In the genomic region with DNA sequence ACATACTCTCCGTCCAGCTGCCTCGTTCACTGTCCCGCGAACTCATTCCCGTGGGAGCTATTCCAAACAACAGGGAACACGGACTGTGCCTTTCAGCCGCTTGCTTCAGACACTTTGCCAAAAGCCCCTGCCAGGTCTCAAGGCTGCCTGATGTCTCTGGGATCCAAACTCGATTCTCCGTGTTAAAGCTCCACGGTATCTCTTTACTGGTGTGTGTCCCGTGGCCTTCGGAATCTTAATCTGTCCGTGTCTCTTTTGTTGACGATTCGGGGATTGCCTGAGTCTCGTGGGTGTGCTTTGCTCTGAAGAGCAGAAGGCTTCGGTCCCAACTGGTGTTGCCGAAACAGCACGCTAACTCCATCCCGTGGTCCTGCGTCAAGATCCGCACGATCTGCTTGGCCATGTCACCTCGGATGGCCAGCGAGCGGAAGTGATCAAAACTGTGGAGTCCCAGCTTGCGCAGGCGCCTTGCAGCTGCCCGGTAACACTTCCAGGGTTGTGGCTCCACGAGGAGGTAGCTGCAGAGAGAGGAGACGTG, we compare ENCODE assay signal across 9 mouse cellular contexts. TPM values are rescaled to one million over a fixed set of nuclear protein-coding genes. Genes with fewer than 3 reads are reported as not detected.
DNase-seq lines count a peak whose midpoint lies in the region; ATAC-seq and TF ChIP-seq lines count a peak whose summit lies in the region.
"Had no signal": no experiment of that assay in that cellular context is flagged by ENCODE, and none has a peak within 500 bp of the region (broad histone marks: within the 10 kb centered on the region; RNA-seq: fewer than 3 reads in every experiment).

No protein-coding gene starts in this region.

- peak overlapping the region; percentile 47 for H3K27ac ChIP-seq in cerebellum, adult 2 months (ENCODE audit: insufficient read depth, low read length)
- H3K27ac ChIP-seq in heart, adult 2 months, result peak overlapping the region; percentile 53
- H3K27ac ChIP-seq: neural tube, embryonic 12.5 days had no signal

- H3K4me1 ChIP-seq in cerebellum, adult 2 months (ENCODE audit: control insufficient read depth, insufficient read depth, low read length), result peaks cover 2% of the 10 kb centered on the region; the same call in 1 of the 2 replicates
- peaks cover 6% of the 10 kb centered on the region for H3K4me1 ChIP-seq in heart, adult 2 months (ENCODE audit: control insufficient read depth, insufficient read depth, low read length)

- peak; percentile 70; the same call in 1 of the 2 replicates for TF ChIP-seq EP300 in heart, adult 2 months (IDR thresholded peaks at IDR 0.05; ENCODE audit: insufficient read depth, low read depth, low read length)

- H3K9ac ChIP-seq in heart, adult 2 months (ENCODE audit: low read depth, low read length), result no peak overlapping the region
- H3K9ac ChIP-seq: neural tube, embryonic 12.5 days had no signal

- intact Hi-C loops in left cerebral cortex, postnatal 4 days (cut with DNase I), result no loop called here
- intact Hi-C loops in left cerebral cortex, postnatal 36 days (cut with DNase I), result no loop called here
- intact Hi-C loops in heart, adult 2 months (cut with DNase I), result loop anchor here (2.0 kb wide), 1 partner anchor 153 kb away; no protein-coding TSS in a partner anchor

- no peaks in the 10 kb centered on the region for H3K27me3 ChIP-seq in cerebellum, adult 2 months (ENCODE audit: control insufficient read depth, insufficient read depth, low read length)
- H3K27me3 ChIP-seq in heart, adult 2 months (ENCODE audit: control insufficient read depth, insufficient read depth, low read length), result no peaks in the 10 kb centered on the region
- H3K27me3 ChIP-seq: neural tube, embryonic 12.5 days had no signal

- peak; percentile 61 for DNase-seq in left cerebral cortex, postnatal 4 days
- DNase-seq in left cerebral cortex, postnatal 36 days (ENCODE audit: low spot score in 2 of 2), result no peak
- DNase-seq in cerebellum, adult 2 months, result peak; percentile 82 to 83
- DNase-seq in heart, adult 2 months, result peak; percentile 67 to 70
- peak; percentile 45 for DNase-seq in kidney, postnatal 14 days
- DNase-seq in spleen, postnatal 4 days (ENCODE audit: low spot score in 2 of 2), result no peak
- no peak for DNase-seq in adipocyte (ENCODE audit: low spot score)

- peak; percentile 72 for TF ChIP-seq POLR2A in cerebellum, adult 2 months (IDR thresholded peaks at IDR 0.05; ENCODE audit: borderline replicate concordance, insufficient read depth, low read length)
- TF ChIP-seq POLR2A in heart, adult 2 months (IDR thresholded peaks at IDR 0.05; ENCODE audit: insufficient read depth, low read depth, low read length), result peak; percentile 58; the same call in 1 of the 2 replicates

- H3K79me2 ChIP-seq in heart, adult 2 months (replicated peaks; ENCODE audit: control insufficient read depth, insufficient read depth, low read length), result no peaks in the 10 kb centered on the region

- H3K4me3 ChIP-seq in cerebellum, adult 2 months (replicated peaks; ENCODE audit: insufficient read depth, low read depth, low read length), result peak overlapping the region; percentile 72
- H3K4me3 ChIP-seq in heart, adult 2 months, result no peak overlapping the region; the same call in 1 of the 2 replicates
- H3K4me3 ChIP-seq: neural tube, embryonic 12.5 days had no signal

- no peak for ATAC-seq in erythroid progenitor cell, adult 5-6 weeks (replicated peaks; ENCODE audit: low FRiP score, poor library complexity, severe bottlenecking)

- TF ChIP-seq CTCF in cerebellum, adult 2 months (IDR thresholded peaks at IDR 0.05; ENCODE audit: borderline replicate concordance, insufficient read depth, low read depth, low read length), result no peak
- TF ChIP-seq CTCF in heart, adult 2 months (IDR thresholded peaks at IDR 0.05), result no peak

- no peaks in the 10 kb centered on the region for H3K36me3 ChIP-seq in heart, adult 2 months (ENCODE audit: control insufficient read depth, insufficient read depth, low read length)

- 11% methylated on average over 31 of the region's 31 CpGs for WGBS in cerebellum, adult 2 months
- WGBS in heart, adult 2 months, result 65% methylated on average over 31 of the region's 31 CpGs

RNA-seq across cellular contexts. Expression of gene Bcdin3d, which starts 4.2 kb away (rescaled TPM):
- 1 to 10 TPM; 7.8 to 8.0 TPM for total RNA-seq in left cerebral cortex, postnatal 4 days (2021)
- total RNA-seq in left cerebral cortex, postnatal 36 days (2021), result 1 to 10 TPM; 3.9 to 6.6 TPM
- polyA plus RNA-seq in cerebellum, adult 2 months (2012; rRNA removed), result 11.6 and 12.4 TPM in 2 replicates
- 1 to 10 TPM; 2.5 to 3.1 TPM for total RNA-seq in heart, adult 2 months (2021)
- 4.2 and 4.3 TPM in 2 replicates for polyA plus RNA-seq in heart, adult 2 months (2012; rRNA removed)
- 1.3 and 1.4 TPM in 2 replicates for total RNA-seq in erythroid progenitor cell, adult 5-6 weeks (2015; ENCODE audit: low replicate concordance)
- 0.51 and 1.3 TPM in 2 replicates for total RNA-seq in erythroid progenitor cell, adult 5-6 weeks (2017; ENCODE audit: low replicate concordance)

RNA-seq across cellular contexts. Expression of gene Nckap5l, which starts 12.7 kb away (rescaled TPM):
- total RNA-seq in left cerebral cortex, postnatal 4 days (2021), result 10 to 100 TPM; 39.0 to 39.2 TPM
- total RNA-seq in left cerebral cortex, postnatal 36 days (2021), result 10 to 100 TPM; 19.4 to 21.4 TPM
- 12.3 TPM in 2 replicates for polyA plus RNA-seq in cerebellum, adult 2 months (2012; rRNA removed)
- total RNA-seq in heart, adult 2 months (2021), result 1 to 10 TPM; 4.2 to 5.2 TPM
- 3.5 and 4.5 TPM in 2 replicates for polyA plus RNA-seq in heart, adult 2 months (2012; rRNA removed)
- 0.84 TPM in 1 of 2 replicates, not detected in the other for total RNA-seq in erythroid progenitor cell, adult 5-6 weeks (2015; ENCODE audit: low replicate concordance)
- total RNA-seq in erythroid progenitor cell, adult 5-6 weeks (2017; ENCODE audit: low replicate concordance), result not detected in 2 replicates

RNA-seq across cellular contexts. Expression of gene Faim2, which starts 57.7 kb away (rescaled TPM):
- total RNA-seq in left cerebral cortex, postnatal 4 days (2021), result 10 to 100 TPM; 53.6 to 65.1 TPM
- total RNA-seq in left cerebral cortex, postnatal 36 days (2021), result 100 to 1,000 TPM; 365 to 407 TPM
- polyA plus RNA-seq in cerebellum, adult 2 months (2012; rRNA removed), result 241 and 263 TPM in 2 replicates
- under 1 TPM; 0.07 to 0.39 TPM for total RNA-seq in heart, adult 2 months (2021)
- polyA plus RNA-seq in heart, adult 2 months (2012; rRNA removed), result 0.26 and 0.53 TPM in 2 replicates
- total RNA-seq in erythroid progenitor cell, adult 5-6 weeks (2015; ENCODE audit: low replicate concordance), result not detected in 2 replicates
- total RNA-seq in erythroid progenitor cell, adult 5-6 weeks (2017; ENCODE audit: low replicate concordance), result 0.38 TPM in 1 of 2 replicates, not detected in the other

Comparison
In these comparisons a context has a peak if more than half of its experiments do, and no peak if none do; other contexts are left out.
1. DNase-seq: peak in left cerebral cortex, postnatal 4 days (single experiment), cerebellum, adult 2 months (2 of 2), heart, adult 2 months (2 of 2) and kidney, postnatal 14 days (single experiment); none in left cerebral cortex, postnatal 36 days (0 of 2), spleen, postnatal 4 days (0 of 2) and adipocyte (single experiment).
2. RNA of gene Faim2, which starts 57.7 kb away (total RNA-seq): 365 to 407 TPM in left cerebral cortex, postnatal 36 days and 53.6 to 65.1 TPM in left cerebral cortex, postnatal 4 days; 0.07 to 0.39 TPM in heart, adult 2 months and 0.38 TPM in erythroid progenitor cell, adult 5-6 weeks; every median in the first group is over 10 times any median in the second.